Mouse (Mus musculus): ENCODE data around the gene Rnf44. TPM values are rescaled to one million over a fixed set of nuclear protein-coding genes. Genes with fewer than 3 reads are reported as not detected.

Rnf44 gene
- polyA plus RNA-seq, 1 experiment from 2014 or later: 52.1 TPM

- H3K27ac ChIP-seq (ENCODE audit: low read length): no peak overlapping the region
Observed at GRCm38 (mm10) chr13:54632731-54633277, 60.9 kb downstream of the Rnf44 start.

More at GRCm38 (mm10) chr13:54632731-54633277, 60.9 kb downstream of the Rnf44 start:
- Histone ChIP-seq H3K36me3 (ENCODE audit: insufficient read depth, low read length) (no peaks in the 10 kb centered on the region), H3K9me3 (ENCODE audit: low read length) (no peaks in the 10 kb centered on the region), H3K4me2 (replicated peaks; ENCODE audit: low read depth, low read length) (no peak overlapping the region), H3K27me3 (replicated peaks; ENCODE audit: insufficient read depth, low read length) (no peaks in the 10 kb centered on the region), H3K9ac (replicated peaks; ENCODE audit: low read depth) (no peak overlapping the region), H3K4me1 (ENCODE audit: insufficient read depth, low read depth, low read length) (no peaks in the 10 kb centered on the region), H3K4me3 (ENCODE audit: low read depth, low read length) (no peak overlapping the region)
- peak; percentile 40; the same call in 1 of the 2 replicates for TF ChIP-seq EP300 (IDR thresholded peaks at IDR 0.05)
- no peak for TF ChIP-seq CTCF (IDR thresholded peaks at IDR 0.05)
- WGBS: 37% methylated on average over 3 of the region's 3 CpGs
- ATAC-seq (peak; percentile 80), DNase-seq (ENCODE audit: low spot score) (peak; percentile 83)

Other genes starting within 250 kb of the Rnf44 start
- gene Thoc3, start 225.1 kb downstream of the Rnf44 start, polyA plus RNA-seq (2015; fragmentation: Nextera tagmentation; extraction: Ambion mirVana): 56.5 and 60.8 TPM in 2 replicates
- 2.6 and 2.8 TPM in 2 replicates for gene Simc1, start 190.1 kb downstream of the Rnf44 start, polyA plus RNA-seq (2015; fragmentation: Nextera tagmentation; extraction: Ambion mirVana)
- gene 4833439L19Rik, start 128.5 kb downstream of the Rnf44 start, polyA plus RNA-seq (2015; fragmentation: Nextera tagmentation; extraction: Ambion mirVana): 95.1 and 105 TPM in 2 replicates
- 19.1 and 21.4 TPM in 2 replicates for gene Arl10, start 118.9 kb downstream of the Rnf44 start, polyA plus RNA-seq (2015; fragmentation: Nextera tagmentation; extraction: Ambion mirVana)
- 29.4 and 31.0 TPM in 2 replicates for gene Nop16, start 103.8 kb downstream of the Rnf44 start, polyA plus RNA-seq (2015; fragmentation: Nextera tagmentation; extraction: Ambion mirVana)
- gene Higd2a, start 103.7 kb downstream of the Rnf44 start, polyA plus RNA-seq (2015; fragmentation: Nextera tagmentation; extraction: Ambion mirVana): 243 and 247 TPM in 2 replicates
- 104 and 118 TPM in 2 replicates for gene Cltb, start 82.6 kb downstream of the Rnf44 start, polyA plus RNA-seq (2015; fragmentation: Nextera tagmentation; extraction: Ambion mirVana)
- gene Faf2, start 72.1 kb downstream of the Rnf44 start, polyA plus RNA-seq (2015; fragmentation: Nextera tagmentation; extraction: Ambion mirVana): 52.1 and 53.7 TPM in 2 replicates
- not detected in 2 replicates for gene Cdhr2, start 7.6 kb upstream of the Rnf44 start, polyA plus RNA-seq (2015; fragmentation: Nextera tagmentation; extraction: Ambion mirVana)
- gene Gprin1, start 56.0 kb upstream of the Rnf44 start, polyA plus RNA-seq (2015; fragmentation: Nextera tagmentation; extraction: Ambion mirVana): 0.04 TPM in 1 of 2 replicates, not detected in the other
- gene Sncb, start 72.7 kb upstream of the Rnf44 start, polyA plus RNA-seq (2015; fragmentation: Nextera tagmentation; extraction: Ambion mirVana): not detected in 2 replicates
- gene Eif4e1b, start 90.1 kb upstream of the Rnf44 start, polyA plus RNA-seq (2015; fragmentation: Nextera tagmentation; extraction: Ambion mirVana): not detected in 2 replicates
- gene Tspan17, start 95.5 kb upstream of the Rnf44 start, polyA plus RNA-seq (2015; fragmentation: Nextera tagmentation; extraction: Ambion mirVana): 32.9 and 40.5 TPM in 2 replicates